Mouse (Mus musculus) forelimb bud, embryonic 11.5 days (tissue): Measurements from ENCODE around the gene Cachd1.

ENCODE experiments used
- DNase-seq: peaks from one replicate; pipeline ENCODE4 v3.0.0-alpha.2; 2012; ENCODE audit warnings: low read depth, low spot score

Gene Cachd1

DNA sequence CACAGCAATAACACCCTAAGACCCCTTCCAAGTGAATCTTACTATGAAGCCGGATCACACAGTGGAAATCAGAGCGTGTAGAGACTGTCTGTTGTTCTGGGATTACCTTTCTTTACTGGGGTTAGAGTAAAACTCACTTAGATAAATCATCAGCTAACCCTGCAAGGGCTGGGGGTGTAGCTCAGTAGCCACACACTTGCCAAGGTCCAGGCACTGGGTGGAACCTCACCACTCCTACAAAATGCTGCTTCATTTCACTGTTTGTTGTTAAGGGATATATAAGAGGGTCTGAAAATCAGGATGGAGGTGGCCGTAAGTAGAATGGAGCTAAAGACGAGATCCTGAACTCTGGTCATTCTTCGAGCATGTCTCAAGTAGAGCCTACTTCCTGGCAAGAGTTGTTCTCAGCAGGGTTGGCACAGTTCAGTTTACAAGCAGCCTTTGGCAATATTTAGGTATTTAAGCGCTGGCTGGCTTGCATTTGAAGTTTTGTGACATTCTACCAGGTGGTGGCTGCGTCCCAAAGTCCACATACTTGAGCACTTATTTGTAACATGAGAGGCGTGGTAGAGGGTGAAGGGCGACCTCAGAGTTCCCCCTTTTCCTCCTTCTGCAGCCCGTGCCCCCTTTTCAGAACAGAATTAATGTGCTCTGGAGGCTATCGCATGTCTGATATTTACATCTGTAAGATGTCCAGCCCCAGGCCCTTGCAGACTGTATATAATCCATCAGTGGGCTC, 146.5 kb downstream of the Cachd1 start:
- peak; percentile 52 for DNase-seq

DNA sequence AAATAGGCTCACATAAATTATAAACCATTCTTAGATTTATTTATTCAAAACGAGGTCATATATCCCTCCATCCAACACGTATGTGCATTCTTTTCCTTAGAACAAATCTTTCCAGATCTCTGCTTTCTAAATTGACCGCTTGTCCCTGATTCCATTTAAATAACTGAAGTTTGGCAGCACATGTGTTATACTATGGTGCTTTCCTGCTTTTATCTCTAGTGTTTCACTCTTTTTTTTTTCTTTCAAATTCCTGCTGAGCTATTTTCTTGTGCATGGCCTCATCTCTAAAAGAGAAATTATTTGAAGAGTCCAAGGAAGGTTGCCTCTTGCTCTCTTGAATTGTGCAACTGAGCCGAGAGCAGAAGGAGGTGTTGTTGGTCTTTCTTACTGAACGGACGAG, 147.1 kb downstream of the Cachd1 start:
- DNase-seq: no peak

DNA sequence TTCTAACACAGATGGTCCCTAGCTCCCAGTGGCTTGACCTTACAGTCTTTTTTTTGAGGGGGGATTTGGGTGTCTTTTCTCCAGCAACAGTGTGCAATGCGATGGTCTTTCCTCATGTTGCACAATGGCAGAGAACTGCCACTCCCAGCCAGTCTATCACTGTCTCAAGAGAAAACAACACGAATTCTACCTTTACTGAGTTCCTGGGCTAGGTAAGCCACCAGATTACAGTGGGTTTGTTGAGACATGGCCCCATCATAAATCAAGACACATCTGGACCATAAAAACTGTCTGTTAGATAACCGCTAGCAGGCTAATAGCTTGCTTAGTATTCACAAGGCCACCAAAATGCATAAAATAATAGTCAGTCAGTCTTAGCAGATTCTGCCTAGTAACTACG, 147.8 kb downstream of the Cachd1 start:
- peak; percentile 40 for DNase-seq

DNA sequence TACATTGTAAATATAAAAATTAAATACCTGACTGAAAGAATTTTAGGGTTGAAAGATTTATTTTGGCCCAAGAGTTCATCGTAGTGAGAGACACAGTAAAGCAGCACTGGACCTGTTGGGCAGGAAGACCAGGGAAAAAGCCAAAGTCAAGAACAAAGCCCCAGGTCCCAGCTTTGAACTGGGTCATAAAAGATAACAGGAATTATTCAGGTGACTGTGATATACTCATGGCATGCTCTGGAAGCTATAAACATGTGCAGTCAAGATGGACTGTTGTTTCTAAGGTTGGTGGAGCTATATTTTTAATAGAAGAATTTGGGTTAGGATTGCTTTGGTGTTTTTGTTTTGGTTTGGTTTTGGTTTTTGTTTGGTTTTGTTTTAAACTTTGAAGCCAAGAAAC, 148.7 kb downstream of the Cachd1 start:
- peak; percentile 57 for DNase-seq

DNA sequence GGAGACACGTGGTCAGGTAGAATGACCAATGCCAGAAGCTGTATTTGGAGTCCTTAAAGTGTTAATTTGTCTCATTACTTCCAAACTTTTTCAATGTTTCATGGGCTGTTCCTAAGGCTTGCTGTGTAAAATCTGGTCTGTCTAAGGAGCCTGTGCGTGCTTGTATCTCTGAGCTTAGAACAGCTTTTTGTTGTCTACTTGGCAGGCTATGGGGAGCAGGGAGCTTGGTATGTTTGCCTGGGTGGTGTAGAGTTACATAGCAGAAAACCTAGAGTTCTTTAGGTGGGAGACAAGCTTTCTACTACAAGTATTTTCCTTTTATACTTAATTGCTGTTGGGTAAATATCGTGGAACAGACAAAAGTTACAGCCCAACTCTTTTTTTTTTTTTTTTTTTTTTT, 150.1 kb downstream of the Cachd1 start:
- DNase-seq: no peak

DNA sequence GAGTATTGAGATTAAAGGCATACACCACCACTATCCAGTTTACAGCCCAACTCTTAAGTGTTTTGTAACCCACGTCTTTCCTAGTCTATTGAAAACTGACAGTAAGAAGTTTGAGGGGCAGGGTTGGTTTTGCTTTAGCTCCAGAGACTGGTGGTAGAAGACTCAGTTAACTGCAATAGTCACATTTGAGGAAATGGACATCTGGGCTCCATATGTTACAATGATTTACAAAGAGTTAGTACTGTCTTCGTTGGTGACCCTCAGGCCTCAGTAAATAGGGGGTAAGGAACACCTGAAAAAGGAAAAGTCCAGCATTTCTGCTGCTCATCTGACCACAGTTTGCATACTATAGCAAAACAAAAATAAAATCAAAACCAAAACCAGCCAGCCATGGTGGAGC, 150.6 kb downstream of the Cachd1 start:
- peak; percentile 70 for DNase-seq

DNA sequence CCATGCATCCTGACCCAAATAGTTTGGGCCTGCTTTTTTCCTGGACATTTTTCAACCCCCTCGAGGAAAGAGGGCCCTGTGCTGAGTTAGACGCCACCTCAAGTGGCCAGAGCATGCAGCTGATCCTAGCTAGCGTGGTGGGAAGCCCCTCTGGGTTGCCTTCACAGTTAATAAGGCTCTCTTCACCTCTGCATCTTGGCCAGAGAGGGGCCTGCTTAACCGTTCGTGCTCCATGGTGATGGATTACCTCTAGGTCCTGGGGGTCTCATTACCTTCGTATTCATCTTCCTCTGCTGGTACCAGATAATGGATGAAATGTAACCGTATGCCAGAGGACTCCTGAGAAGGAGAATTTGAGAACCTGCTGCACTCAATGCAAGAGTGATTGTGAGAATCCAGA, 167.2 kb downstream of the Cachd1 start:
- no peak for DNase-seq

DNA sequence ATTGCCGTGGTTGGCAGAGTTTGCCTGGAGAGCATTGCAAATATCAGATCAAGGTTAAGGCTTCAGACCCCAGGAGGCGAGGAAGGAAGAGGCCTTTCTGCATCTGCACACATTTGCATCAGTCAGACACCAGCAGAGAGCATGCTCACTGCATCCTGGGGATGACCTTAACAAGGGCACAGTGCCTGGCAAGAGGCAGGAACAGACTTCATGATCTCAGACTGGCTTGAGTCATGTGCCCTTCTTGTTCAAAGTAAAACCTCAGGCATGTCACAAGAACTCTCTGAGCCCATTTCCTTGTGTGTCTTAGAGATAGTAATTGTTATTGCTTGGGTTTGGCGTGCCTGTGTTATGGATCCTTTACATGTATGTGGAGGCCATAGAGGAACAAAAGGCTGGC, 167.8 kb downstream of the Cachd1 start:
- no peak for DNase-seq

DNA sequence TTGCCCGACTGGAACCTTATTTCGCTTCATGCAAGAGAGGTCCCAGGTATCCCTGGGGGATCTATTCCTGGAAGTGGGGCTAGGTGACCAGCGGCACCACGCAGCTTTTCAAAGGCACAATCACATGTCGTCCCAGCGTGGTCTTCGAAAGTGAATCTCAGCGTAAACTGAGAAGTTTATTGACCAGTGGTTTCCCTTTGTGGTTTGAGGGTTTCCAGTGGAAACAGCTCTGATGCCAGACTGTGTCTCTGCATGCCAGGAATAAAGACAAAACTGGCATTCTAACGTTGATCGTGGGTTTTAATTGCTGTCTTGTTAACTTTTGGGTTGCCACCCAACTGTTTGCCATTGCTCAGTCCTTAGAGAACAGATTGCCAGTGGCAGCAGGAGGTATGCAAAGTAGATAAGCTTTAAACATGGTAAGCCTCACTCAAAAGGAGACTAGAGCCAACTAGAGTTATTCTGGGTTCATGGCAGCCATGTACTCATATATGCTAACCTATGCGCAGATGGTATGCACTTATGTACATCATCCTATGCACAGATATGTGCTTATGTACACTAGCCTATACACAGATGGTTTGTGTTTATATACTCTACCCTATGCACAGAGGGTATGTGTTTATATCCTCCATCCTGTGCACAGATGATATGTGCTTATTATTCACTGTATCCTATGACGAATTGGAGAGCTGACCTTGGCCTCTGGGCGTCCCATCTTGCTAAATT, 168.9 kb downstream of the Cachd1 start:
- no peak for DNase-seq

DNA sequence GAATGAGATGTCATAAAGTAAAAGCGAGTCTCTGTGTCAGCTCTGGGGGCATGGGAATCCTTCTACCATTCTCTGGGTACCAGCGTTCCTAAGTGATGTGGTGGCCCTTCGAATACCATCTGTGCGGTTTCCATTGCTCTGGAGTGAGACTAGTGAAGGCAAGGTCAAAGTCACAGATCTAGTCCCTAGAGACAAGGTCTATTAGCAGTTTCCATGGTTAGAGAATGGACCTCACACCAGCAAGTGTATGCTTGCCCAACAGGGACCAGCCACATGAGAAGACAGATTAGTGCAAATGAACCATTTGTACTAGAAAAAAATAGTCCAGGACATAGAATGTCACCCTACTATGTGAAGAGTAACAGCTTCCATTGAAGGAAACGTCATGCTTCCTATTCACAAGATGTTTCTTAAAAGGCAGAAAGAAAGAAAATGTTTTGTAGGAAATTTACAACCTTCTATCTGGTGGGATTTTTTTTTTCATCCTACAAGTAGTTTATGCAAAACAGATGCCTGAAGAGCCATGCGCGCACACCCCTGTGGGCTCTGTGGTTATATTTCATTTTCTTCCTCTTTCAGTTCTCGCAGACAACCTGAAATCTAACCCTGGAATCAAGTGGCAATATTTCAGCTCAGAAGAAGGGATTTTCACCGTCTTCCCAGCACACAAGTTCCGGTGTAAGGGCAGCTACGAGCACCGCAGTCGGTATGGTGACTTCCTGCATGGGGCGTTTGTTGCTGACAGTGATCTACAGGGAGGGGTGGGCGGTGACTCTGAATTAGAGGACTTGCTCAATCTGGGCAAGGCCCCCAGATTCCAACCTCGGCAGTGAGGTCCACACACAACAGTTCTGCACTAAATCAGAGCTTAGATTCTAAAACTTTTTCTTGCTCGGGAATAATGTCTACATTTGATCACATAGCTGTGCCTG, 172.3 kb downstream of the Cachd1 start:
- DNase-seq: no peak

DNA sequence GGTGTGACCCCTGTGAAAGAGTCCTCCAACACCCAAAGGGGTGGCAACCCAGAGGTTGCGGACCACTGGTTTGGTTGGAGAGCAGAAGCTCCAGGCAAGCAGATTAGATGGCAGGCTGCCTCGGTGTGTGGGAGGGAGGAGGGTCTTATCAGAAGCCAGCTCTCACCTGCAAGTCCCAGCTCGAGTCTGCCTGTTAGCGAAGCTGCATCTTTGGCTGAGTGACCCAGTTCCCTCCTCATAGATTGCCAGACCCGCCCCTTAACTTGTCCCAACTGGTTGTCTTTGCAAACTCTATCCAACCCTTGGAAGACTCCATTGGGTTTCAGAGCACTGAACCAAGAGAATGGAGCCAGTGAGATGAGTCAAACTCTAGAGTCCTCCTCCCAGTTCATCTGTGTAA, 173.8 kb downstream of the Cachd1 start:
- DNase-seq: no peak

DNA sequence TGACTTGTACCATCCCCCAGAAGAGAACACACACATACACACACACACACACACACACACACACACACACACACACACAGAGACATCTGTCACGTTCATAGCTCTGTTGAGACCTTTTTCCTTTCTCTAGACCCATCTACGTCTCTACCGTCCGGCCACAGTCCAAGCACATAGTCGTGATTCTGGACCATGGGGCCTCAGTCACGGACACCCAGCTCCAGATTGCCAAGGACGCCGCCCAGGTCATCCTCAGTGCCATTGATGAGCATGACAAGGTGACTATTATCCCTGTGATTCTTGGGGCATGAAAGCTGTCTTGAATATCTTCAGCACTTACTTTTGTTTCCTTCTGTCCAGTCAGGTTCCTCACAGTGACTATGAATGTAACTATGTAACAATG, 175.4 kb downstream of the Cachd1 start:
- DNase-seq: no peak

DNA sequence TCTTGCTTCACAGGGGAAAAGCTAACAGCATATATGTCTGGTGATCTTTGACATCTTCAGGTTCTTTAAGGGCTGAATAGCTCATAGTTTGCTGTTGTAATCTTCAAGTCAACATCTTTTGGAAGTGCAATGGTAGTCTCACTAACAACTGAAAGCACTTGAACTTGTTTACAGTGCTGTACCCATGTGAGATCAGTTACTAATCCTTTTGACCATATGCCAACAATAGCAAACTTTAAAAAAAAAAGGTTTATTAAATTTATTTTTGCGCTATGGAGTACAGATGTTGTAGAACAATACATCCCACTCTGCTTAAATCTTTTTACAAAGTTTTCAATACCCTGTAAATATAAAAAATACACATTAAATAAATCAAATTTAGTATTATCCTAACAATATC, 186.9 kb downstream of the Cachd1 start:
- no peak for DNase-seq

DNA sequence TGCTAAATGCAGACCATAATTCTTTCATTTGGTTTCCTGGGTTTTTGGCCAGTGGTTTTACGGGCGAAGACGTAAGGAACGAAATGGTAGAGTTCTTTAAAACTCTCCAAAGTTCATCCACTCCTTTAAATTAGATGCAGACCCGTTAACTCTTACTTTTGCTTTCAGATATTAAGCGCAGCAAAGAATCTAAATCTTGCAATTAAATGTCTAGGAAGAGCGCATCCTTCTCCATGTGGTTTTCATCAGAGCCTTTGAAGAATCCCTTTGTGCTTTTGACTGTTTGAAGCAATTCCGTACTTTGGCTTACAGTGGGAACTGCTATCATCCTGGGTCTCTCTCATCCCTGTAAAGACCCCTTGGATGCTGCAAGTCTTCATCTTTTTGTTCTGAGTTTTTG, 187.3 kb downstream of the Cachd1 start:
- DNase-seq: no peak

DNA sequence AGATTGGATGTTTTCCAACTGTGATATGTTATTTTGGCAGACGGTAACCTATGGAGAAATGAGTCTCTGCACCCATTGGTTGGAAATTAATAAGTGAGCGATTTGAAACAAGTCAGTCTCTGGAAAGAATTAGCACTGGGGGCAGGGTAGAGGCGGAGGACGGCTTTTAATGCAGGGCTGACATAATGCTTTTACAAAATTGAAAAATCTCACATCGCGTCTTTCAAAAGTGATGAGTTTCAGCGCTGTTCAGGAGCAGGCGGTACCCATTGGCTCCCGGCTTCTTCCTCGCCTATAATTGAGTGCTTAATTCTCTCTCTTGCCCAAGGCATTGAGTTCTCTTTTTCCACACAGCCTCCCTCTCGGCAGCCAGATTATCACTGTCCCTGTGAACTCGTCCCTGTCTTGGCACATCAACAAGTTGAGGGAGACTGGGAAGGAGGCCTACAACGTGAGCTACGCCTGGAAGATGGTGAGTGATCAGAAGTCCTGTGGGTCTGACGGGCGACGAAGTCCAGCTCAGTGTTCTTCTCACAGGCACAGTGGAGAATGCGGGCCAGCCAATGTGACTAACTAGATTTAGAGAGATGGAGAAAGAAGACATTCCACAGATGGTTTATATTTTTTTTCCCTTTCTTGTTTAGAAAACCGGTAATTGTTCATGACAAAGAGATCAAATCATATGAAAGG, 191.4 kb downstream of the Cachd1 start:
- peak; percentile 32 for DNase-seq

DNA sequence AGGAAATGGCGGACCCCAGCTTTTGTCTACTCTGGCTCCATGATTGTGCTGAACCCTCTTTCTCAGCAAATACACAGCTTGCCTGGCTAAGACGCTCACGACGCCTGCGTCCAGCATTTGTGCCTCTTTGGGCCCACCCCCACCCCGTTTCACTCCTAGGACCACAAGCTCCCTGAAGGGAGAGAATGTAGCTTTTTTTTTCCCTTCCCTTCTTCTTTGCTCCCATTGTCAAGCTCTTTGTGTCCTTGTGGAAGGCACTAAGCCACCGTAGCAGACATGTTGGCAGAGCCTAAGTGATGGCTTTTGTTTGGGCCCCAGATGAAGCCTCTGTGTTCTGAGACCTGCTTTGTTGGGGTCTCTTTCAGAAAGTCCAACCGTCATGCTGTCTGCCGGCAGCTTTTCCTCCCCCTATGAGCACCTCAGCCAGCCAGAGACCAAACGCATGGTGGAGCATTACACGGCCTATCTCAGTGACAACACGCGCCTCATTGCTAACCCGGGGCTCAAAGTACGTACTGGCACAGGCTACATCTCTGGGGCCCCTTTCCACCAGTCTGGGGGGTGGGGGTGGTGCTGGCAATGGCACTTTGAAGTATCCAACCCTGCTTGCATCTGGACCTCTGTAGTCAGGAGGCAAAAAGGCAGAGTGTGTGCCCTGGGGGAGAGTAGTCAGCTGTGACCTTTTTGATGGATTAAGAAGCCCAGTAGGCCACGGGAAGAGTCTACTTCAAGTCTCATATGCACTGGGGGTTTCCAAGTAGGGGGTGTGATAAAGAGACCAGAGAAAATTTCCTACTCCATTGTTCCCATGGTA, 197.4 kb downstream of the Cachd1 start:
- DNase-seq: no peak

DNA sequence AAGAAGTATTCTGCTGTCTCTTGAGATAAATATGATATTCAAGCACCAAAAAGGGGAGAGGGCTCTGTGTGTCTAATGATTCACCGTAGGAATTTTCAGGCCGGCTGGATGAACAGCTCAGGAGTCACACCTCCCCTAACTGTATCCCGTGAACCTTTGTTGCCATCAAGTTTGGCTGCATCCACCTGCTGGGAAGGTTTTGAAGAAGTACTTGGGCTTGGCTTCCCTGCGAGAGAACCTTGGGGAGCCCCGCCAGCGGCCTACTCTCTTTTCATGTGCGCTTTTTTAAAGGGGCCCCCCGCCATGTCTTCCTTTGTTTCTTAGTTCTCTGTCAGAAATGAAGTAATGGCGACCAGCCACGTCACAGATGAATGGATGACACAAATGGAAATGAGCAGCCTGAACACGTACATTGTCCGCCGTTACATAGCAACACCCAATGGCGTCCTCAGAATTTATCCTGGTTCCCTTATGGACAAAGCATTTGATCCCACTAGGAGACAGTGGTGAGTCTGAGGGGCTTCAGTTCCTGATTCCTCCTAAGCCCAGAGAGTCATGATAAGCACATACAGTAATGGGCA, 198.1 kb downstream of the Cachd1 start:
- DNase-seq: no peak

DNA sequence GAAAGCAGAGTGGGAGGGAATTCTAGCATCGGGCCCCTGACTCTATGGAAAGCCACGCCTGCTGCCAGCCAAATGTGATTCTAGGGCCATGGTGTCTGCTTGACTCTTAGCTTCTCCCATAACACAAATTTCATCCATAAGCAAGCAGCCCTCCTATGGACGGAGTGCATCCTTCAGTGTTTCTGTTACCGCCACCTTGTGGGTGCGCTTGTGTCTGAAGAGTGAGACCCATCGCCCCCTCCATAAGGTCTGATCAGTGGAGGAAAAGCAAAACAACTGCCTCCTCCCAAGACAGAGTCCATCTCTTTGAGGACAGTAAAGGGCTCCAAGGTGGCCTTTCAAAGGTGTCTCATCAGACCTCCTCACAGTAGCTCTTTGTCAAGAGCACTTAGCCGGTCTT, 201.0 kb downstream of the Cachd1 start:
- DNase-seq: no peak

DNA sequence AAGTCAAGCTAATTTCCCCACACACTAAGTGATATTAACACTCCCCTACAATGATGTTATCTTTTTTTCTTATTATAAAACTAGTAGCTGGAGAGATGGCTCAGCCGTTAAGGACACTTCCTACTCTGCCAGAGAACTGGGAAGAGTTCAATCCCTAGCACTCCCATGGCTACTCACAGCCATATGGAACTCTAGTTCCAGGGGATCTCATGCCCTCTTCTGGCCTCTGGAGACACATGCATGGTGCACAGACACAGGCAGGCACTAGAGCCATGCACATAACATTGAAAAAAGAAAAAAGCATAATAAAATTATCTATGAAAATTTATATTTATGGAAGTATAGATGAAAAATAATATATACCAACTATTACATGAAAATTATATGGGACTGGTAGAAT, 210.7 kb downstream of the Cachd1 start:
- DNase-seq: no peak

DNA sequence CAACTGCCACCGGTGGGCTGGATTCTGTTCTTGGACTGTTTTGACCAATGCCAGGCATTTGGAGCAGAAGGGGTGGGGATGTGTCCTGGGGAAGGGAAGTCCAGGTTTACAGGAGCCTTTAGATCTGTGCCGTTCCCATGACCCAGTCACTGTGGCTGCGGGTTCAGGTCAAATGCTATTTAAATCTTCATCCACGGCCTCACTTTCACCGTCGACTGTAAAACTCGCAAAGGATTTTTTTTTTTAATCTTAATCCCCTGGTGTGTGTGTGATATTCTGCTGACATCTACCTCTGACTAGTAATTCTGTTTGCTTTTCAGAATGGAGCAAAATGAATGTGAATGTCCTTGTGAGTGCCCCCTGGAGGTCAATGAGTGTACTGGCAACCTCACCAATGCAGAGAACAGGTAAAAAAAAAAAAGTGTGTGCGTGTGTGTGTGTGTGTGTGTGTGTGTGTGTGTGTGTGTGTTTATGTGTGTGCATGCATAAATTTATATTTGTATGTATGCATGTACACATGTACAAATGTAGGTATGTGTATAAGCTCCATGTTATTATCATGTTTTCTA, 211.8 kb downstream of the Cachd1 start:
- peak; percentile 60 for DNase-seq
